Mouse (Mus musculus) limb, embryonic 10.5 days (tissue): ENCODE measurements around the gene Unc13c. TPM values are rescaled to one million over a fixed set of nuclear protein-coding genes. Genes with fewer than 3 reads are reported as not detected.

Source experiments
- DNase-seq: peaks from one replicate; pipeline ENCODE4 v3.0.0-alpha.2; 2017; ENCODE audit warnings: low spot score
- H3K27ac ChIP-seq: fragments of 300-500 bp; sonication (generic); 2 replicates; pipeline ENCODE4 v1.5.1; 2016; ENCODE audit warnings: mild to moderate bottlenecking
- H3K27me3 ChIP-seq: fragments of 300-500 bp; sonication (generic); 2 replicates; pipeline ENCODE4 v1.6.1; 2016; ENCODE audit warnings: low read depth, mild to moderate bottlenecking; ENCODE audit not compliant: poor library complexity, severe bottlenecking
- H3K36me3 ChIP-seq: fragments of 300-500 bp; sonication (generic); 2 replicates; pipeline ENCODE4 v1.6.1; 2016; ENCODE audit warnings: mild to moderate bottlenecking, moderate library complexity
- H3K4me1 ChIP-seq: fragments of 300-500 bp; sonication (generic); 2 replicates; pipeline ENCODE4 v1.6.1; 2016
- H3K4me3 ChIP-seq: fragments of 300-500 bp; sonication (generic); 2 replicates; pipeline ENCODE4 v1.5.1; 2016; ENCODE audit warnings: mild to moderate bottlenecking, moderate library complexity
- H3K9me3 ChIP-seq: fragments of 300-500 bp; sonication (generic); replicated peaks from 2 replicates; pipeline ENCODE4 v1.6.1; 2016; ENCODE audit warnings: mild to moderate bottlenecking
- WGBS: fragments of 180-500 bp; shearing (Covaris S2); methylation state at CpG from one replicate; pipeline ENCODE4 v1.1.7; 2016; 5-methylcytosine and 5-hydroxymethylcytosine counted together
- polyA plus RNA-seq: library from polyadenylated mRNA; unstranded; fragments of >200 nt; fragmentation: Nextera tagmentation; extraction: Ambion mirVana; gene quantifications from 2 replicates; pipeline ENCODE4 v1.2.1, GENCODE M21; 2016

Gene Unc13c
- polyA plus RNA-seq, 1 experiment from 2014 or later: 0.09 TPM

DNA sequence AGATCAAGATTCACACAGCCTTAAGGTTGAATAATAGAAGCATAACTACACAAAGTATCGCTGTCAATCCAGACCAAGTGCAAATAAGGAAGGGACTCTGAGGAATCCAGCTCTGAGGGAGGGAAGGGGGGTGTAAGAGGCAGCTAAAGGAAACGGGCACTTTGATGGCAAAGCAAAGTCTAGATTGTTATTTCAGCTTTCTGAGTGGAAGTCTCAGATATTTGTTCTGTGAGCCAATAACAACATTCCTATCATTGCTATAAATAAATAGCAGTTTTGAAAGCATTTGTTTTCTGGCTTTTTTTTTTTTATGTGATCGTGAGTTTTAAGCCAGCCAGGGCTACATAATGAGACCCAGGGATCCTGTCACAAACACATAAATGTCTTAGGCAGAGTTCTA is 114.5 kb downstream of the Unc13c start:
- no peaks in the 10 kb centered on the region for H3K36me3 ChIP-seq
- H3K9me3 ChIP-seq: no peaks in the 10 kb centered on the region
- no peak for DNase-seq
- 85% methylated on average over 3 of the region's 3 CpGs for WGBS
- H3K27me3 ChIP-seq: no peaks in the 10 kb centered on the region
- no peak overlapping the region for H3K27ac ChIP-seq
- H3K4me3 ChIP-seq: no peak overlapping the region
- no peaks in the 10 kb centered on the region for H3K4me1 ChIP-seq

DNA sequence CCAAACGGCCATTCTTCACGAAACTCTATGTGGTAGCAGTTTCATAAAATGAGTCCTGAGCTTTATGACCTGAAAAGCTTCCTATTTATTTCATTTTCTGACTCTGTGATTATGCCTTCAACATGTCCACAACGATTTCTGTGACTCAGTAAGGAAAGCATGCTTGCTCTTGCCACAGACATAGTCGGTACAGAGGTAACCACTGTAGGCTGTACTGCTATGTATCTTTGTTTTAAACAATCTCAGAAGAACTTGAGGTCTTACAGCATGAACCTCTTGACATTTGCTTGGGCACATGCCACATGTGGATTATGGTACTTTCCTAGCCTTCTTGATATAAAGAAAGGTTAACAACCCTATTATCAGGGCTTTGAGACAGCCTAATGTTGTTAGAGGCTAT is 162.1 kb downstream of the Unc13c start:
- Histone ChIP-seq H3K4me3 (no peak overlapping the region), H3K27ac (no peak overlapping the region), H3K27me3 (no peaks in the 10 kb centered on the region), H3K4me1 (no peaks in the 10 kb centered on the region), H3K36me3 (no peaks in the 10 kb centered on the region), H3K9me3 (no peaks in the 10 kb centered on the region)
- no peak for DNase-seq
- WGBS: 90% methylated on average over 4 of the region's 4 CpGs

DNA sequence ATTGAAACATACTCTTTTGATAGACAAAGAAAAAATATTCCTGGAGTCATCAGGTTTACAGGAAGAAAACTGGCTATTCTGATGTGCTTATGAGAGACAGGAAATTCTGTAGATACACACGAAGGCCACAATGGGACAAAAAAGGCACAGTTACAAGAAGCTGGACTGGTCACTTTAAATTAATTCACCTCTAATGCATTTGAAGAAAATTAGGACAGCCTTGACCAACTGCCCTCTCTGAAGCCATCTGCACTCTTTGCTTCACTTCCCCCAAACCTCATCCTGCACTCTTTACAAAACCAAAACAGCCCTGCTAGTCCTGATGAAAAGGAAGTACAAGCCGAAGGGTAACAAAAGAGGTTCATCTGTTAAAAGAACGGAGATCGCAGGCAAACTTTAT is 194.2 kb downstream of the Unc13c start:
- DNase-seq: no peak
- H3K27me3 ChIP-seq: no peaks in the 10 kb centered on the region
- no peaks in the 10 kb centered on the region for H3K9me3 ChIP-seq
- H3K27ac ChIP-seq: no peak overlapping the region
- 85% methylated on average over 4 of the region's 4 CpGs for WGBS
- no peaks in the 10 kb centered on the region for H3K4me1 ChIP-seq
- H3K4me3 ChIP-seq: no peak overlapping the region
- no peaks in the 10 kb centered on the region for H3K36me3 ChIP-seq

DNA sequence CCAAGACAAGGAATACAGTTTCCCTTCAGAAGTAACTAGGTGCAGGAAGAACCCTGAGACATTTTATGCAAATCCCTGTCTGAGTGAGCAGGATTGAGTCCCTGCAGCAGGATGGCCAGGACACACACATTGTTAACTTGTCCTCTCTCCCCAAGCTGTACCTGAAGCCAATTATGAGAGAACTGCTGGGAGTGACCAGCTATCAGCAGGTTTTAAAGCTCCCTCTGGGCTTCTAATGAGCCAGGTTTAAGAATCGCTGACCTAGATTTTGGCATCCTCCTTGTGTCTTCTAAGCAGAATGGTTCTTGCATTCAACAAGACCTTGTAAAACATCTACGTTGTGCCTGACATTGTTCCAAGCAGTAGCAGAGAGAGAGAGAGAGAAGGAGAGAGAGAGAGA is 213.6 kb downstream of the Unc13c start:
- no peak overlapping the region for H3K4me3 ChIP-seq
- 81% methylated on average over 2 of the region's 2 CpGs for WGBS
- no peak for DNase-seq

DNA sequence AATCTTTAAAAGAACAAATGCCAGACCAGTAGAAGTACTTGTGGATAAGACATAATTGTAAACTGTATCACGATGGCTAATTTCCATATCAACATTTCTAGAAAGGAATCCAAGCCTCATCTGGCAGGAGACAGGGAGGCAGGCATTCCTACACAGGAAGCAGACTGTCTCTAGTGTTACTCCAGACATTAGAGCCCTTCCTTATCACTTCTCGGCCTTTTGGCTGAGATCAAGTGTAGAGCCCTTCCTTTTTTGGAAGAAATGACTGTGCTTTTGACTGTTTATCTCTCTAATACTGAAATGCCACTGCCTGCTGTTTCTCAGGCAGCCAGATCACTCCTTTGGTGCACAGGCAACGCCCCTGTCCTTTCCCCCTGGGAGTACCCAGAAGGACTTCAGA is 215.3 kb downstream of the Unc13c start:
- Histone ChIP-seq H3K9me3 (no peaks in the 10 kb centered on the region), H3K27me3 (no peaks in the 10 kb centered on the region), H3K27ac (no peak overlapping the region), H3K4me3 (no peak overlapping the region), H3K36me3 (no peaks in the 10 kb centered on the region), H3K4me1 (peaks cover 5% of the 10 kb centered on the region; the same call in 1 of the 2 replicates)
- 44% methylated on average over 3 of the region's 3 CpGs for WGBS
- DNase-seq: no peak

More for the DNA sequence above, 213.6 kb downstream of the Unc13c start:
- no peaks in the 10 kb centered on the region for H3K9me3 ChIP-seq
- H3K36me3 ChIP-seq: no peaks in the 10 kb centered on the region
- no peak overlapping the region for H3K27ac ChIP-seq
- H3K27me3 ChIP-seq: no peaks in the 10 kb centered on the region
- peaks cover 5% of the 10 kb centered on the region; the same call in 1 of the 2 replicates for H3K4me1 ChIP-seq

DNA sequence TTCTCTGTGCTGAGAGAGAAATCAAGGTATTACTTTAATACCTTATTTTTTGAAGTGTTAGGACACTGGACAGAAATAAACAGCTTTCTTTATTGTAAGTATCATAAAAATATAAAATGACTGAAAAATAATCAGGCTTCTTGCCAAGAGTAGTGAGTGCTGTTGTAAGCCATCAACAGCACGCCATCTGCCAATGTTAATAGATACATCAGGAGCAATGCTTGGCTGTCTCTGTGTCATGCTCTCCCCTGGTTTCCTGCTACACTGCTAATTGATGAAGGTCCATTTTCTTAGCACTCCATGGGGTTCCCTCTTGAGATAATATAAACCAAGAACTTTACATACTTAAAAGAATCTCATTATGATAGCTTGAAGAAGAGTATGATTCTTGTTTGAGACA is 217.4 kb downstream of the Unc13c start:
- Histone ChIP-seq H3K27ac (no peak overlapping the region), H3K4me3 (no peak overlapping the region), H3K4me1 (peaks cover 5% of the 10 kb centered on the region; the same call in 1 of the 2 replicates), H3K27me3 (no peaks in the 10 kb centered on the region), H3K36me3 (no peaks in the 10 kb centered on the region), H3K9me3 (no peaks in the 10 kb centered on the region)
- WGBS: 80% methylated on average over 1 of the region's 1 CpGs
- DNase-seq: no peak

DNA sequence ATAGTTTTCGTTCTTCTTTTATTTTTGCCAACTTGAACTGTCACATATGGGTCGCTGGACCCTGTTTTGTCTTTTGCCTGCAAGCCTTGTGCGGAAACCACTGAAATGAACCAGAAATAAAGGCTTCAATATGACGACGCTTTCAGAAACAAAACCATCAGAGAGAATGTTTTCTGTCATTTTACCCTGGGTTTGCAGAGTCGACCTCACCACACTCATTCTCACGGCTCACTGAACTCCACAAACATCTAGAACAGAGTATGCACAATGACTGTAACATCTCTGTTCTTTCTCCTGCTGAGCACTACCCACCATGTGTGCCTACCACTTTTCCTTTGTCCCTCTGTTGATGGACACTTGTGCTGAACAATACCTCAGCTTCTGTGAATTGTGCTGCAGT is 234.3 kb downstream of the Unc13c start:
- Histone ChIP-seq H3K4me1 (no peaks in the 10 kb centered on the region), H3K36me3 (no peaks in the 10 kb centered on the region), H3K27me3 (no peaks in the 10 kb centered on the region), H3K27ac (no peak overlapping the region), H3K4me3 (no peak overlapping the region), H3K9me3 (no peaks in the 10 kb centered on the region)
- DNase-seq: no peak
- WGBS: 90% methylated on average over 7 of the region's 7 CpGs

DNA sequence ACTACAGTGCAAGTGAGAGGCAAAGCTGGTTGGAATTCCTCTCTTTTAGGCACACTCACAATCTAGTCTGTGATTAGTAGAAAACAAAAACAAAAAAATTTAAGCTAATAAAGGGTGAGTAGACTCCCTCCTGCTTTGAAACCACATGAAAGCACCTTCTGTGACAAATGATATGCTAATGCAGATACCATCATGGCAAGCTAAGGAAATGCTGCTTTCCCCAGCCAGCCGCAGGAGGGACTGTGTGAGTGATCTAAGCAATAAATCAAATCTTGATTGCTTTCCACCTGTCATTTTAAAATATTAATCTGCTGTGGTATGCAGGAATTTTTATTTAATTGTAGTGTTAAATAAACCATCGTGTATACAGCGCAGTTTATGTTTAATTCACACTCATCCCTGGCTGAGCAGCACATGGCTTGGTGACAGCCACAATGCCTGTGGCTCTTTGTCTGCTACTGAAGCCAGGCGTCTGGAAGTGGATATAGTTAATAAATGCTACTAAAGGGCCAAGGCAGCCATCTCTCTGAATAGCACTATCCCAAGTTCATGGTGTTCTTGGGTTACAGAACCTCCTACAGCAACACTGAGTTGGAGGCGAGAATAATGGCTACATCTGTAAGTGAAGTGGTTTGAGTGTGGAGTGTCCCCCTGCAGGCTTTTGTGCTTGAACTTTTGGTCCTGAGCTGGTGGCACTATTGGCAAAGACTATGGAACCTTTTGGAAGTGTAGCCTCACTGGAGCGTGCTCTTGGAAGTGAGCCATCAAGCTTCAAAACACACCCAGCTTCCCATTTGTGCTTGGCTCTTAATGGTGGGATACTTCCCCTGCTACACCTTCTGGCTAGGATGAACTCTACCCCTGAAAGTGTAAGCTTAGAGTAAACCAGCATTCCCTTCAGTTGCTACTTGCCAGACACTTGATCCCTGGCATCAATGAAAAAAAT is 242.8 kb downstream of the Unc13c start:
- DNase-seq: no peak
- H3K4me3 ChIP-seq: no peak overlapping the region
- no peaks in the 10 kb centered on the region for H3K36me3 ChIP-seq
- 79% methylated on average over 6 of the region's 6 CpGs for WGBS
- no peaks in the 10 kb centered on the region for H3K27me3 ChIP-seq
- H3K27ac ChIP-seq: no peak overlapping the region
- H3K4me1 ChIP-seq: no peaks in the 10 kb centered on the region
- no peaks in the 10 kb centered on the region for H3K9me3 ChIP-seq

DNA sequence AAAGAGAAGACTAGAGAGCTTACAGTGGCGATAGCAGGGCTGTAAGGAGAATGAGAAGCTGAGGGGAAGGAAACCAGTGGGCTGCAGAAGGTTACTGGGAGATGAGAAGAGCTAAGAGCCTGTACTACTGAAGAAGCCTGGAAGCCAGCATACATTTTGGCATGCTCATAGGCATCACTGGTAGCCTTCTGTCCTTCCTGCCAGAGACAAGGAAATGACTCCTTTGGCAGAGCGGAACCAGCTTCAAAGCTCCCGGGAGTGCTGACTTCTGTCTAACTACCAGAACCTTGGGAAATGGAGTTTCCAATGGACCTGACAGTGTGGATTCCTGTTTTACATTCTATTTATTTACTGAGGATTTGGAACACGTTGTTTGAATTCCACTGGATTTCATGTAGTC is 244.0 kb downstream of the Unc13c start:
- no peaks in the 10 kb centered on the region for H3K9me3 ChIP-seq
- no peak overlapping the region for H3K4me3 ChIP-seq
- H3K27ac ChIP-seq: no peak overlapping the region
- WGBS: 88% methylated on average over 4 of the region's 4 CpGs
- H3K4me1 ChIP-seq: no peaks in the 10 kb centered on the region
- H3K27me3 ChIP-seq: no peaks in the 10 kb centered on the region
- DNase-seq: no peak
- no peaks in the 10 kb centered on the region for H3K36me3 ChIP-seq

DNA sequence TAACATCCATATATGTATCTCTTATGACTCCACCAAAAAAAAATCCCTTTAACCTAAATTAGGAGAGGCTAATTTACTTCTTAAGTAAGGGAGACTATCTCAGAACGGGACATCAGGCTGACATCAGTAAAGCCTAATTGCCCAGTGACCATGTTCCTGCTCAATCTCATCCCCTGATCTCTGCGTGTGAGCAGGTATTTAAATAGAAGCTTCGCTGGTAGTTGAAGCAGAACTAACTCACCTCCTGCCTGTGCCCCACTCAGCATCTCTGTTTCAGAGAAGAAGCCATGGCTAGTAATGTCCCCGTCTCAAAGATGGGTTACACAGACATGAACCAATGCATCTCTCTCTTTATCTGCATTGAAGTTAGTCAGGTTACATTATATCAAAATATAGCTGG is 255.3 kb downstream of the Unc13c start:
- Histone ChIP-seq H3K27ac (no peak overlapping the region), H3K4me3 (no peak overlapping the region), H3K4me1 (0 out of 2 replicates have a peak, but pooled peaks cover 5% of the 10 kb centered on the region), H3K9me3 (no peaks in the 10 kb centered on the region), H3K36me3 (no peaks in the 10 kb centered on the region), H3K27me3 (no peaks in the 10 kb centered on the region)
- 59% methylated on average over 4 of the region's 4 CpGs for WGBS
- no peak for DNase-seq

DNA sequence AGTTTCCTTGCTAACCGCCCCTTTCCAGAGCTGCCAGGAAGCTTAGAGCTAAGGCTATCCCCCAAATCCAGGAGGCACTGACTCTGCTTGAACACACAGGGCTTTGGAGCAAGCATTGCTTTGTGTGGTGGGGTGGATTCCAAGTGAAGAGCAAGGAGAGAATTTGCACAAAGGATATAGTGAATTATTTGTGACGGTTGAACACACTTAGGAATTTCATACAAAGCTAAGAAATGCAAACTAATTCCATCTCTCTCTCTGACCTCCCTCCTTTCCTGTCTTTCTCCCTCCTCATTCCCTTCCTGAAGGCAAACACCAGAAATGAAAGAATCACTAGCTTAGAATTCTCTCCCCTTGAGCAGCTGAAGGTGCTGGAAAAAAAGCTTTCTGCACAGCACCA is 271.7 kb downstream of the Unc13c start:
- H3K27ac ChIP-seq: no peak overlapping the region
- no peak for DNase-seq
- WGBS: 83% methylated on average over 2 of the region's 2 CpGs
- H3K36me3 ChIP-seq: no peaks in the 10 kb centered on the region
- no peaks in the 10 kb centered on the region for H3K27me3 ChIP-seq
- H3K4me3 ChIP-seq: no peak overlapping the region
- H3K4me1 ChIP-seq: no peaks in the 10 kb centered on the region
- no peaks in the 10 kb centered on the region for H3K9me3 ChIP-seq

DNA sequence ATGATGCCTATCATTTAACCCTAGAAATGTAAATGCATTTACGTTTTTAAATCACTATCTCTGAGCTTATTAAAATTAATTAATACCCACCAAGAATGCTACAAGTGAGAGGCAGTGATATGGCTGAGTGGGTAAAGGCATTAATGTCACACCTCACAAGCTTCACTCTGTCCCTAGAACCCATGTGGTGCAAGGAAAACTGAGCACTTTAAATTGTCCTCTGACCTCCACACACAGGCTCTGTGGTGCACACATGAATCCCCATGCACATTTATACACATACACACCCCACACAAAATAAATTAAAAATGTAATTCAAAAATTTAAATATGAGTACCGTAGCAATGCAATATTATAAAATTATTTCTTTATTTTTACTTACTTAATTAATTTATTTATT is 287.2 kb downstream of the Unc13c start:
- peaks cover 5% of the 10 kb centered on the region; the same call in 1 of the 2 replicates for H3K4me1 ChIP-seq
- no peak for DNase-seq
- H3K9me3 ChIP-seq: no peaks in the 10 kb centered on the region
- WGBS: 91% methylated on average over 2 of the region's 2 CpGs
- H3K36me3 ChIP-seq: no peaks in the 10 kb centered on the region
- no peak overlapping the region for H3K4me3 ChIP-seq
- no peak overlapping the region for H3K27ac ChIP-seq
- H3K27me3 ChIP-seq: no peaks in the 10 kb centered on the region

DNA sequence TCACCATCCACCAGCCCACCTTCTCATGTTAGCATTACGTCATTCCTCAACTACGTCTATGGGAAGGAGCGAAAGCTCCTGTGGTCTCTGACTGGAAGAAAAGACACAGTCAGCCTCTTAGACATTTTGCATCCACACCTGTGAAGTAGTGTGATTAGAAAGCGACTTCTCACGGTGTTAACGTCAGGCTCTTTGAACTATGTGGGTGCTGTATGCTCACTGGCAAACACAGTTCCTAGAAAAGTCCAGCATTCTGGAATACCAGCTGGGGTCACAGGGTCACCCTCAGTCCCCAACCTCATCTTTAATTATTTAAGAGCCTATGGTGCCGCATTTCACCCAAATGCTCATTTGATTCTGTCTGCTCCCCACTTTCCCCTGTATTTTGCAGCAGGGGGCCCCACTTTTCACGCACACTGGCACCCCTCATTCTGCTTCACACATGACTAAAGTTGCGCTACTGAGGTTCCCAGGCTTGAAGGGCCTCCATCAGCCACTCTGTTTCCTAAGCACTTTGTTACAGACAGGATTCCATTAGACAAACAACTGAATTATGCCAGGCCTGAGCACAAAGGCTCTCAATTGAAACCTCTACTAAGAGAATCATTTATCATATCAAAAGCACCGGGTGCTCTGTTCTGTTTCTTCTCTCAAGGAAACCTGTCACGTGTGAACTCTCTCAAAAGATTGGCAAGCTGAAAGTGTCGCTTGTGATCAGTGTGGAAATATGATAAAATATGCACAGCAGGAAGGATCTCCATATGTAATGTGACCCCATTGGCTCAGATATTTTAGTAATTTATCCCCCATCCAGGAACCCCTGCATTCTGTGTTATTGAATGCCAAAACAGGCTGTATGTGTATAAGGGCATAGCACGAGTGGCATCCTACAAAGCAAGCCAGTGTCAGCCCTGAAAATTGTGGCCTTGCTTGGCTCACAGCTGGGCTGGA is 287.9 kb downstream of the Unc13c start:
- no peak for DNase-seq
- WGBS: 81% methylated on average over 13 of the region's 13 CpGs
- Histone ChIP-seq H3K27ac (no peak overlapping the region), H3K27me3 (no peaks in the 10 kb centered on the region), H3K4me1 (peaks cover 5% of the 10 kb centered on the region; the same call in 1 of the 2 replicates), H3K4me3 (no peak overlapping the region), H3K9me3 (no peaks in the 10 kb centered on the region), H3K36me3 (no peaks in the 10 kb centered on the region)
